Mouse (Mus musculus): ENCODE measurements at regions not wholly inside any gene's neighbourhood (a gene's known extent, or its start where the extent isn't known, plus 50 kb on each side); places are given as distances from the start of the nearest gene placed in this dataset.

DNA sequence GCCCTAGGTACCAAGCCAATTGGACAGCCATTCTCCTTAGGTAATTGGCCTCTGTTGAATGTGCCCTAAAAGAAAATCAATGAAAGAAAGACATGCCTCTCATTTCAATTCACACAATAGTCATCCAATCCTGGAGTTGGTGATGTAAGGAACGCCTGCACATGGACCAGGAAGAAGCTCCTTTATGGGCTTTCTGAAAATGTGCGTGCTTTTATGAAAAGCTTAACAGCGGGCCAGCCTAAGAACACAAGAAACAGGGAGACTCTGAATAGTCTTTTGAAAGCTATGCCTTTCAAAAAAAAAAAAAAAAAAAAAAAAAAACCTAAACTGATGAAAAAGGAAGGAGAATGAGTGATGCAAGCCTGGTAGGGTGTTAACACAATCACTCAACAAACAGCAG is 183.1 kb downstream of the Pcdh19 start:
- DNase-seq, result no peak

DNA sequence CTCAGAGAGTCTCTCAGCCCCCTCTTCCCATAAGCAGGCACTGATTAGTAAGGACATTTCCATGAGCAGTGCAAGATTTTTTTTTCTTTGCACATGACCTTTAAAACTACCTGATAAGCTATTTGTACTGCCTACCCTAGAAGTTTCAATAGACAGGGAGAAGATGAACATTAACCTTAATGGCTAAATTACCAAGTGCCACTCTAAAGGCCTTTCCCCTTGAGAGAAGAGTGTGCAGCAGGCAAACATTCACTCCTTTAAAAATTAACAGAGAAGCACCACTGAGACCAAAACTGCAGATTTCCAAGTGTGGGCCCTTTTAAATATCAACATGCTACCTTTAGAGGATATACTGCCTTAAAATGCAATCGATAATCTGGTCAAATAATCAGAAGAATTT is 226.9 kb downstream of the Pcdh19 start:
- no peak for DNase-seq

DNA sequence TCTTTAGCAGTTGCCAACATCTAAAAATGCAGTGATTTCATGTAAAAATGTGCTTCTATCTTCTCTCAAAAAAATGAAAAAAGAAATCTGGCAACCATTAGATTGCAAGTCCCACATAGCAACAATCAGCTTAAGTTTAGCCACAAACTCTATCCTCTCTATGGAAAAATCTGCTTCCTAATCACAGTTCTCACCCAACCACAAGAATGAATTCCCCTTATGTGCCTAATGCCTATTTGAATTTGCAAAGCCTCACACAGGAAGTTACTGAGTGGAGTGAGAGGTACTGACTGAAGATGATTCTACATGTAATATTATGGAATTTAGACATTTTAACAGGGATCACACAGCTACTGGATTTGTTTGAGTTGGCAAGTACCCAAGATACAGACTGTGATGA is 241.4 kb downstream of the Pcdh19 start:
- DNase-seq, result no peak

DNA sequence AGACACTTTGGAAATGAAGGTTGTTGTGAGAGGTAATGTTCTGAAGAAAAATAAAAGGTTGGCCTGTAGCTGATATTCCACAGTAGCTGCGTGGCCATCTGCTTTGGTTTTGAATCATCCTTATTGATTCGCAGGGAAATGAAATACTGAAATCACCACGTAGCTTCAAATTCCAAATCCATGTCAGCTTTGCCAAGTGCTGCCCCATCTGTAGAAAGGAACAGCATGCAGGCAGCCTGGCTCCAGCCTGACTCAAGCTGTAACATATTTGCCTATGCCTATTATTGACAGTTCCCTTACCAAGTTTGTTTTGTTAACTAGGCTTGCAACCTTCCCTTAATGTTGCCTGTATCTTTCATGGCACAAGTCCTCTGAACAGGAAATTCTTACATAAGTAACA is 286.3 kb downstream of the Pcdh19 start:
- DNase-seq, result peak; percentile 81

DNA sequence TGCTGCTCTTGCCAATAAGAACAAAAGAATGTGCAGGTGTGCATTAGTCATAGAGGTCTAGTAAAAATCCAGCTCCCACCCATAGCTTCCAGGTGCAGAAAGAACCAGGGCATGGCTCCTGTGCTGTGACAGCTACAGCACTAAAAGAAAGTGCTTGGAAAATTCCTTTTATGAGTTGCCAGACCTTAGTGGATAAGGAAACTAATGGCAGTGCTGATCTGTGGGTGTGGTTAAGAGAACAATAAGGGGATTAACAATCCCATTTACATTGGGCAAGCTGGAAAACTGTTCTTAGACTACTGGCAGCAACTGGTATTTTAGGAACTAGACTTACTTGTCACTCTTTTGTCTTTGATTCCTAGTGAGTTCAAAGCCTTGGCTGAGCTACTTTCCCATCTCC is 301.0 kb downstream of the Pcdh19 start:
- no peak for DNase-seq

DNA sequence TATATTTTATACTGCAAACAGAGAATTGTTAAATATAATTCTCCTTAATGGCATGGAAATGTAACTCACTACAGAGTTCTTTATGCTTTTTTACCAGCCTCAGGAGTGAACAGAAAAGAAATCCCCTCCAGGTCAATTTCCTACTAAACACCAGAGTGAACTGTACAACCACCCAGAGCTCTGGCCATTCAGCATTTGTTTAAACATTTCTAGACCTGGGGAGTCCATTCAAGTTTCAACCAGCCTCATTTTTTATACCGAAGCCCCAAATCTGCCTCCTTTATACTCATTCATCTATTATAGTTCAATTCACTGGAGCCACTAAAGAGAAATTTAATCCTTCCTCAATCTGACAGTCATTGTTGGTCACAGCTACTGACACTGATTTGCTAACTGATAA is 314.8 kb downstream of the Pcdh19 start:
- DNase-seq, result no peak

DNA sequence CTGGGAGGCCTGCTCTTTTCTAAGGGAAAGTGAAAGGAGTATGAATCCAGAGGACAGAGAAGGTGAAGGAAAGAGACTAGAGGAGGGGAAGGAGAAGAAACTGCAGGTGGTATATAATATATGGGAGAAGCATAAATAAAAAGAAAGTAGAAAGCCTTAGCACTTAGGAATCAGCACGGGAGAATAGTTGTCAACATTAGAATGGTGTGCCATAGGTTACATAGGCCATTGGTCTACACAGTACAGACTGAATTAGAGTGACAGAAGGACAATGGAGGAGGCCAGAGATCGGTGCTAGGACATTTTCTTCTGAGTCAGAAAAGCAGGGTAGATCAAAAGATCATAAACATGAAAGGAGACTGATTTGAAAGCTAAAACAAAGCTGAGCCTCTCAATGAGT is 315.7 kb downstream of the Pcdh19 start:
- no peak for DNase-seq

DNA sequence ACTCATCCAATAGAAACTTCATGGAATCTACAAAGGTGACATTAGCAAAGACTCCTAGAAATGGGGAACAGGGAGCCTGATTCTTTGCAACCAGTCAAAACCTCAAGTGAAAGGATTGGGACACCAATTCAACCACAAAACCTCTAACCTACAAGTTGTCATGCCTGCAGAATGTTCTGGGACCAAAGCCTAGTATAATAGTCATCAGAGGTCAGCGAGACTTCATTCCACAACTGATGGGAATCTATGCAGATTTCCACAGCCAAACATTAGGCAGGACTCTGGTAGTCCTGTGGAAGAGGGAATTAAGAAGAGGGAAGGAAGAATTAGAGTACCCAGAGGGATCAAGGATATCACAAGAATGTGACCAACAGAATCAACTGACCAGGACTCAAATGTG is 316.4 kb downstream of the Pcdh19 start:
- no peak for DNase-seq

DNA sequence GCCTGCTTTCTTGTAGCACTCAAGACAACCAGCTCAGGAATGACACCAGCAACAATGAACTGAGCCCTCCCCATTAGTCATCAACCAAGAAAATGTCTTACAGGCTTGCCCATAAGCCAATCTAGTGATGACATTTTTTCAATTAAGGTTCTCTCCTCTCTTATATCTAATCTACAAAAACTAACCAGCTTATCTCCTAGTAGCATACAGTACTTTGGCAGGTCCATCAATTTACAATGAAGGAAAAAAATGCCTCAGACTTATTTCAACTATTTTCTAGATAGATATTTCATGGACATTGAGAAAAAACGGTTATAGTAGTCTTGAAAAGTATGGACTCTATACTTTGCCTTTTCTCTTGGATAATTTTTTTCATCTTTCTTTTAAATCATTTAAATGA is 328.0 kb downstream of the Pcdh19 start:
- no peak for DNase-seq
